Mouse (Mus musculus) right cerebral cortex, postnatal 36 days (tissue): Measurements from ENCODE around the gene Cspg5.

Experiments used
- DNase-seq, 2 experiments: peaks; one replicate each; pipeline ENCODE4 v3.0.0; 2022; ENCODE audit warnings: low spot score in 2 of 2, mixed read lengths in 1 of 2

Cspg5 gene

DNA sequence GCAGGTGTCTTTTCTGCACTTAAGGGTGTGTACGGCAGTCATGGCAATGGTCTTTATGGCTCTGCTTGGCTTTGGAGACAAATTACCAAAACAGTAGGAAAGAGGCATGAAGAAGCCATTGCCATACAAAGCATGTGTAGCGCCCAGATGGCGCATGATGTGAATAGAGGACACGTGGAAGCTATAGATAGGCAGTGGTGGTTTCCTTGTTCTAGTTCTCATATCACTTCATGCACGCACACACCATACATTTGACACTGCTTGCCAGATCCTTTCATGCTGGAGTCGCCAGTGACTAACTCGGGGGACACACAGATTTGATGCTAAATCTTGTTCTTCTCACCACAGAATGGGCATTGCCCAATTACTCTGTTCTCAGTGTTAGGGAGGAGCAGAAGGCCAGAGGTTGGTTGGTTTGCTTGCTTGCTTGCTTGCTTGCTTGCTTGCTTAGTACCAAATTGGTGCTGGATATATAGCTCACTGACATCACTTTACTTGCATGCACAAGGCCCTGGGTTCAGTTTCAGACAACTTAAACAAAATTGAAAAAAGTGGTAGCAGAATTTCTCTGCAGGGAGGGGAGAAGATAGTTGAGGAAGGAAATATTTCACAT, at the start of gene Cspg5:
Gene Cspg5, plus strand, starts transcription at position 563 of the 613 bp plus-strand sequence.
- no peak for DNase-seq

- no peak for DNase-seq
Observed at GRCm38 (mm10) chr9:110199870-110200269, 43.7 kb upstream of the Cspg5 start.

GRCm38 (mm10) chr9:110205526-110206404, 37.8 kb upstream of the Cspg5 start:
- DNase-seq: peak; percentile 59 to 66

- DNase-seq: no peak
Observed at GRCm38 (mm10) chr9:110206437-110206836, 37.1 kb upstream of the Cspg5 start.

- no peak for DNase-seq
Observed at GRCm38 (mm10) chr9:110208265-110208664, 35.3 kb upstream of the Cspg5 start.

DNA sequence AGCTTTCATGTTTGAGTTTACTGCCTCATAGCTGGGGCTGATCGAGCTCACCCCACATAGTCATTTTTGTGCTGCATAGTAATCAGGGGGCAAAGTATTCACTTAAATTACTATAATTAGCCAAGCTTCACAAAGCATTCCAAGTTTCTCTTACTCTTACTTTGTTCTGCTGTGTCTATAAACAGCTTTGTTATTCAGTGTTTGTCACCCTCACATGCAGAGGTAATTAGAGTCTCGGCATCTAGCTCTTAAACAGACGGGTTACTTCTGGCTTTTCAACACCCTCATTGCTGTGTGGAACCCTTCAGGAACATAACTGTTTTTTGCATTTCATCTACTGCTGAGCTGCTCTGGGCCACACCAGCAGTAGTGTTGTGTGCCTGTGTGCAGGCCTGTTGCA, 34.6 kb upstream of the Cspg5 start:
- DNase-seq: no peak

- no peak for DNase-seq
Observed at GRCm38 (mm10) chr9:110224273-110224672, 19.3 kb upstream of the Cspg5 start.

DNA sequence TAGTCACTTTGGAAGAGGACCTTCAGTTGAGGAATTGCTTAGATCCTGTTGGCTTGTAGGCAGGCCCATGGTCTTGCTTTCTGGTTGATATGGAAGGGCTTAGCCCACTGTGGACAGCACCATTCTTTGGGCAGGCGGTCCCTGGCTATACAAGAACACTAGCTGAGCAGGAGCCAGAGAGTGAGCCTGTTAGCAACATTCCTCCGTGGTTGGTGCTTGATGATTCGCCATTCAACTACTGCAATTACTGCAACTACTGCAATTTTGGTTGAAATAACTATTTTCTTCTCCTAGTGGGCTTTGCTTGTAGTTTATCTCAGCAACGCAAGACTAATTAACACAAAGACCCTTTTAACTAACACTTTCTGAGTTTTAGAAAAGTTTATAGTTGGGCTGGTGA, 17.4 kb upstream of the Cspg5 start:
- DNase-seq: no peak

GRCm38 (mm10) chr9:110228671-110229070, 14.9 kb upstream of the Cspg5 start:
- no peak for DNase-seq

DNA sequence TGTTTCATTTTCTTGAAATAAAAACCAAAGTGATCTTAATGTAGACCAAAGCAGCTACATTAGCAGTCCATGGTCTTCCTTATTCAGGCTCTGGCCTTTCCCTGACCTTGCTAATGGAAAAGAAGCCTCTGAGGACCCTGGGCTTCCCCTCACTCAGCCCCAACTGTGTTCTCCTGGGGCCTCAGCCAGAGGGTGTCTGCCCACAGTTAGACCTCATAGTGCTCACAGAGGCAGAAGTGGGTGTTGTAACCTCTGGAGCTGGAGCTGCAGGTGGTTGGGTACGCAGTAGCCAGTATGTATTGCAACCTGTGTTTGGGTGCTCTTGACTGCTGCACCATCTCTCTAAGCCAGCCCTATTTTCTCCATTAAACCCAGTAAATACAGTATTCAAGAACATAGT, 14.5 kb upstream of the Cspg5 start:
- no peak for DNase-seq

DNA sequence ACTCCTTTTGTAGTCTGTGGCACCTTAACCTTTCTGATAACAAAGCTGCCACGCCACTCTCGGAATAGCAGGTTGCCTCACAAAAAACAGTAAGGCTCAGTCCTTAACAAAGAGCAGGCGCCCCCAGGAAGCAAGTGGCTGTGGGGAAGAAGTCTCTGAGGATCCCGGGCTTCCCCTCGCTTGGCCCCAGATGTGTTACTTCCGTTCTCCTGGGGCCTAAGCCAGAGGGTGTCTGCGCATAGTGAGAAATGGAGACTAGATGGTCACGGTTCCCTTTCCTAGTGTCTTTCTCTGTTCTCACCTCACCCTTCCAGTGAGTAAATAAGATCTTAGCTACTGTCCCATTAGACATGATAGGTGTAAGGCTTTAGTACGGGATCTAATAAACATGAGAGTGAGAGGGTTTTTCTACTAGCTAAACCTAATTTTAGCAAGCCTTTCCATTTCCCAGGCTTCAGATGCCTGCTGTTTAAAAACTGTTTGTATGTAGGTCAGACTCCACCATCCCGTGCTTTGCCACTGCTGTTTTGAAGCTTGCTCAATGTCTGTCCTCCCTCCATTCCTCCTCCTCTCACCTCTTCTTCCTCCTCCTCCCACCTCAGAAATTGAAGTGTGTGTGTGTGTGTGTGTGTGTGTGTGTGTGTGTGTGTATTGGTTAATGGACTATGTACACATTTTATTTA, 13.9 kb upstream of the Cspg5 start:
- no peak for DNase-seq

DNA sequence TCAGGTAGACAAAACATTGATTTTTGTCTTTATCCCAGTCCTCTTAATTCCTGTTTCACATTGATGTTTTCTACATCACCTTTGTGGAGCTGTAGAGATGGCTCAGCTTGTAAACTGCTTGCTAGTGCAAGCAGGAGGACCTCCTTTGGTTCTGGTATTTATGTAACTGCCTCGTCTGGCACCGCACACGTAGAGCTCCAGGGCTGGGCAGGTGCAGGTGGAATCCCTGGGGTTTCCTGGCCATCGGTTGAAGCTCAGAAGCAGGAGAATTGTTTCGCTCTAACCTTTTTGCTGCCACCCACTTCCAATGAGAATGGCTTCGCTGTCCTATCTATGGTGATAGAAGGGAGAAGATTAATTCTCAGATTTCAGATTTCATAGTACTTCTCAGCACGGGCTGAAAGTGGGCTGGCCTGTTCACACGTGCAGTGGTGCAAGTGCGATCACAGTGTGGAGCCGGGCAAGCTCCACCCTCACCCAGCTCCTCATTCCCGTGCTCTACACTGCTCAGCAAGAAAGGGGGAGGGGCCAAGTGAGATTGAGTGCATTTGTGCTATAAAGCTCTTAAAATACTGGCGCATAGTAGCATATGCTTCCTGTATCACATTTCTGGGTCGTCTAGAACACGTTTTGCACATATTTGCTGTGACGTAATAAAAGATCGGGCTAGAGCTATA, 13.1 kb upstream of the Cspg5 start:
- DNase-seq: no peak

DNA sequence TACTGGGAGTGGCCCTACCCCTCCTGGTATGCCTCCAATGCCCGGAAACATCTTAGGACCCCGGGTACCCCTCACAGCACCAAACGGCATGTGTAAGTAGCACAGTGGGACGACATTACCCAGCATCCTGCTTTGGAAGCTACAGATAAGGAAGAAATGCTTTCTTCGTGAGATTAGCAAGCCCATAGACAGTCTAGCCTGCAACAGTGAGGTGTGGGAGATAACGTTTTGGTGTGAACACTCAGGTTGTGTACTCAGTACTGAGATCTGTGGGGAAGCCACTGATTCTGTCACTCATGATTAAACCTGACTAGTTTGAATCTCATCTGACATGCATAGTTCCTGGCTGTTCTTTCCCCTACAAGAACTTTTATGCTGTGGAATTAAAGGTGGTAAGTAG, 8.6 kb upstream of the Cspg5 start:
- DNase-seq: no peak

DNA sequence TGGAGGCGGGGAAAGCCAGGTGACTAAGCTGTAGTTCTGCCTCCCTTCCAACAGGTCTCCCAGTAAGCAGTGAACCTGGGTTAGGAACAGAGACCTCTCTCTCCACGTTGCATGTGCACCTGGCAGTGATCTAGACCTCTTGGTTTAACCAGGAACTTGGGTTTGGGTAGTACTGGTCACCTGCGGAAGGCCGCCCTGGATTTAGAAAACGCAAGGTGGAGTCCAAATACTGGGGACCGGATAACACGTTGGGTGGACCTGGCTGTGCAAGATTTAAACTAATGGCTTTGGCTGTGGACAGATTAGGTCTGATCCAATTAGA, 945 bp downstream of the Cspg5 start:
- DNase-seq: no peak

DNA sequence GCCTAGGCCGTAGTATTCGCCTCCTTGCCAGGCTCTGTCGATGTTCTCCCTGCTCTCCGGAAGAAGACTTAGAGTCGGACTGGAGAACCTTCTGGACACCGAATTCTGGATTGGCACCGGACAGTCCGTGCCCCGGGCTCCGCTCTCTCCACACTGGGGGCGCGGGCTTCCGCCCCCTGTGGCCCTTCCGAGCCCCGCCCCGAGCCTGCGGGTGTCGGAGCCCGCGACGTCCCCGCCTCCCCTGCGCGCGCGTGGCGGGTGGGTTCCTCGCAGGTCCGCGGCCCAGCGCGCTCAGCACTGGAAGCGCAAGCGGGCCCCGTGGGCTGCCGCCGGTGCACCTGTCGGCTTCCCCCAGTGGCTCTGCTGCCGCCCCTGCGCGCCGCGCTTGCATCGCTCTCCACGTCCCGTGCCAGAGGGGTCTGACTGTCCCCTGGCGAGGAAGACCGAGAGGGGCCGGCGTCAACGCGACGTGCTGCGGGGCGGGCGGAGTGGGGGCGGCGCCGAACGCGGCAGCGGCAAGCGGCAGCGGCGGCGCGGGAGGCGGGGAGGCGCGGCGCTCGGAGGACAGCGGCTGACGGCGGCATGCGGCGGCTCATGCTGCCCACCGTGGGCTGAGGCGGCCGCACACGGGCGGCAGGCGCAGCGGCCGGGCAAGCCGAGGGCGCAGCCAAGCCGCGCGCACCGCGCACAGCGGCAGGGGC, 1.5 kb downstream of the Cspg5 start:
- peak; percentile 63 to 71 for DNase-seq

DNA sequence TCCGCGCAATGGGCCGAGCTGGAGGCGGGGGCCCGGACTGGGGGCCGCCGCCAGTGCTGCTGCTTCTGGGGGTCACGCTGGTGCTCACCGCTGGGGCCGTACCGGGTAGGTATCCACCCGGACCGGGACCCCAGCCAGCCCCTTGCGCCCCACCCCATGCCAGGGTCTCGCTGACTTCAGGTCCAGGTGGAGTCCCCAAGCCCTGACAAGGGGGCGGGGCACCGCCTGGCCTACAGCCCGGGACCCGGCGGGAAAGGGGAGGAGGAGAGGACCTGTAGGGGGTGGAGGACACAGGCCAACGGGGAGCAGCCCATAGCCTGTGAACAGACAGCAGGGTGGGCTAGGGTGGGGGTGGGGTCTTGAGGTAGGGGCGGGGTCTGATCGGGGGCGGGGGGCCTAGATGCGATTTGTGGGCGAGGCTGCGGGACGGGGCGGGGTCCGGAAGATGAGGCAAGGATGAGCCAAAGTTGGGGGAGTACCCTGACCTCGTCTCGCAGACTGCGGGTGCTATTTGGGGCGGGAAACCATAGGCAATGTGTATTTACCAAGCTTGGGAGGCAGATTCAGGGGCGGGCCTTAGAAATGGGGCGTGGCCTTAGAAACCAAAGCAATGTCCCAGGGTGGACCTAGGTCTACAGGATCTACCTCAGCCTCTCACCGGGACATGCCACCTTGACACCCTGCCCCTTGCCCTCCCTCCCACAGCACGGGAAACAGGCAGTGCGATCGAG, 2.2 kb downstream of the Cspg5 start:
- peak; percentile 57 to 58 for DNase-seq

GRCm38 (mm10) chr9:110246321-110246640, 2.7 kb downstream of the Cspg5 start:
- no peak for DNase-seq

- DNase-seq: no peak
Observed at GRCm38 (mm10) chr9:110247049-110247448, 3.5 kb downstream of the Cspg5 start.

- DNase-seq: no peak
Observed at GRCm38 (mm10) chr9:110248861-110249260, 5.3 kb downstream of the Cspg5 start.

DNA sequence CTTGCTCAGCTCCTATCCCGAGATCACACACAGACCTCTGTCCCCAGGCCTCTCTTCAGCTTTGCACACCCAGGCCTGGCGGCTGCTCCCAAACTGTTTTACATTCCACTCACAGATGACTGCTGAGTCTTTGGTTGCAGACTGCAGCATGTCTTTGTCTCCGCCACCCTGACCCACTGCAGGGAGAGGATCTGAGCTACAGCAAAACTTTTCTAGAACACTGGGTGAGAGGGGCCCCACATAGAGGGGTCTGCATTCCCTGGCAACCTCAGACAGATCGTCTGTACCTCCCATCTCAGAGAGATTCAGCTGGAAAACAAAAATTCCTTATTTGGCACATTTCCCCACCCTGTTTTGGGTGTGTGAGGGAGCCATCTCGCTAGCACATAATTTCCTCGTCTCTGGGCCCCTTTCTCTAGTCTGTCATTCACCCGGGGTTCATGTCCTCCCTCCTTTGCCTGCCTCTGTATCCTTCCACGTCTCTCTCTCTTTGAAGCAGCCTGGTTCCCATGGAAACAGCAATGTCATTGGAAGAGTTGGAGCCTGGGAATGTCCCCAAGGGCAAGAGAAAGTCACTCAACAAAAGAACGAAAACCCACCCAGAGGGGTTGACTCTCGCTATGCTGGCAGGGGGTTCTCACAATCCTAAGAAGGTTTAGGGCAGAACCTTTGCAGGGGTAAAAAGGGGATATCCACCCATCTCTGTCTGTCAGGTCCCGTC, 6.4 kb downstream of the Cspg5 start:
- peak; percentile 26 to 42 for DNase-seq
